Mouse (Mus musculus): ENCODE results near the gene Sdhd.
"Not testable (repeated sequence)": the region's sequence is repeated elsewhere in the genome, so short reads cannot be mapped to it uniquely, and the experiment has no call there.

Sdhd gene

DNA sequence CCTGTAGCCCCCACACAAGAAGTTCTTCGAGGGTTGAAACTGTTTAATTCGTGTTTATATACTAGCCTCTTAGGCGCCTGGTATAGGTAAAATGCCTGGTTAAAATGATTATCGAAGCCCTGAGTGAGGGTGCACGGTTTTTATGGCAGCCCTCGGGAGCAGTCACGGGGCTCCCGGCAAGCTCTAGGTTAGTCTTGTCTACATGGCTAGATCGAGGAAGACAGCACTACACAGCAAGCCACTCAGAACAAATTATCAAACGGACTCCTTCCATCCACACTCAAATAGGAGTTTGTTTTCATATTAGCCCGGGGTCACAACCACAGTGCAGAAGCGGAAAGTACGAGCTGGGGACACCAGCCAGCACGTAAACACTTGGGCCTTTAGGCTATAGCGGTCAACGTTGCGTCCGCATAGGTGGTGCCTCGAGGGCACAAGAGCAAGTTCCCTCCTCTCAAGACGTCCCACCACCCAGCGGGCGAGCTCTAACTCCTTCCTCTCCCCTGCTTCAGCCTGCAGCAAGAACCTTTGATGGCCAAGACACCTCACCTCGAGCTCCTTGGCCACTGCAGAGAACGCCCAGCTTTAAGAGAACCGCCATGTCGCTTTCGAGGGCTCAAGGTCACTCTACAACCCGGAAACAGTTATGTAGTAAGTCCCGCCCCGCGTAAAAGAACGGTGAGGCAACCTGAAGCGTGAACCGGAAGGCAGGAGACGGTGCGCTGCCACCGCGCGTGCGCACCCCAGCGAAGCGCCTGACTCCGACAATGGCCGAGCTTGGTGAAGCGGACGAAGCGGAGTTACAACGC is at the start of gene Sdhd, which contains the start of gene Timm8b:
Sdhd (minus strand) TSS at position 624 of the 809 bp plus-strand sequence.
Timm8b (plus strand) TSS at position 722 of the 809 bp plus-strand sequence.
- peak; percentile 96 for DNase-seq (ENCODE audit: low read depth, low spot score)

DNA sequence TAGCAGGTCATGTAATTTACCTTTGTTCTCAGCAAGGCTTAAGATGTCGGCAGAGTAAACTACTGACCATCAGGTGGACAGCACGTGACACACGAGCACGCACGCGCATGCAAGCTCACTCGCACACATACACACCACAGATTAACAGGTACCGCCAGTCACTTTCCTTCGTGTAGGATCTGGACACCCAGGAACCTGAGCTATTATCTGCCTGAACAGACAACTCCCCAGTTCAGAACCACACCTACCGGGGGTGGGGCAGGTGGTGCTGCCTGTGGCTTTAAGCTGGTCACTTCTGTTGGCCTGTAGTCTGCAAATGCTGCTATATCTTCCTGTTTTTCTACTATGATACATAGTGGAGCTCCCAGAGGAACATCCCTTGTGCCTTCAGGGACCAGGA is 46.9 kb upstream of the Sdhd start:
- DNase-seq (ENCODE audit: low read depth, low spot score) = no peak

DNA sequence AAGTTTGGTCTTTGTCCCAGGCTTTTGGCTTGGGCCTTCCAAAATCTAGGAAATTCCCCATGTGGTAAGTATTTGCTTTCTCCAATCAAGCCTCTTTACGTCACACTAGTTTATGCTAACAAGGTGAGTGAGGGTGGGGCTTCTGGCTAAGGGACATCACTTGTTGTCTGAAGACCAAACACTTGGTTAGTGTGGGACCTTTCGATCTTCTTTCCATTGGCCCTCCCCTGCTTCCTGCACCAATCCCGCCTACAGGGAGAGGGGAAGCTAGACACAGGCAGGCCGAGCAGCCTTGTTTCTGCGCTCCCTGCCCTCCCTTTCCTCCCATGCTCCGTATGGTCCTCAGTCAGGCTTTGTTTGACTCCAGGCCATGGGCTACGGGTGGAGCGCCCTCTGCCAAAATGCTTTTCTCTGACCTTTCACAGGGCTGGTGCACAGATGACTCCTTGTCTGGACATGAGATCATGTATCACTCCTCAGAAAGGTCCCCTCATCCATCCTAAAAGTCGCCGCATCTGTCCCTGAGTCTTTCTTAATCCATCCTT is 43.3 kb upstream of the Sdhd start:
- DNase-seq (ENCODE audit: low read depth, low spot score) = no peak

DNA sequence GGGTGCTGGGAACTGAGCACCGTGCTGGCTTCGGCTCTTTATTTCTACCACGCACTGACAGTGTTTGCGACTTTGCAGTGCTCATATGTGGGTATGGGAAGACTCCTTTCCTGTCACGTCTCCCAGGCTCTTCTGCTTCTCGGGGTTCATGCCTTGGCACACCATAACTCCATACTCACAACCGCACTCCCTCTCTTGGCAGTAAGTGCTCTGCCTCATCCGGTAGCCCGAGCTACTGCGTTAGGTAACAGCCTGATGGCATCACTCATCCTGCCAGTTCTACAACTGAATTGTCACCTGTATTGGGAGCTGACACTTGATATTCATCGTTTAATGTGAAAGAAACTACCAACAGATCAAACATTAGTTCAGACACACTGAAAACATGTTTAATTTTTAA is 30.7 kb upstream of the Sdhd start:
- no peak for DNase-seq (ENCODE audit: low read depth, low spot score)

DNA sequence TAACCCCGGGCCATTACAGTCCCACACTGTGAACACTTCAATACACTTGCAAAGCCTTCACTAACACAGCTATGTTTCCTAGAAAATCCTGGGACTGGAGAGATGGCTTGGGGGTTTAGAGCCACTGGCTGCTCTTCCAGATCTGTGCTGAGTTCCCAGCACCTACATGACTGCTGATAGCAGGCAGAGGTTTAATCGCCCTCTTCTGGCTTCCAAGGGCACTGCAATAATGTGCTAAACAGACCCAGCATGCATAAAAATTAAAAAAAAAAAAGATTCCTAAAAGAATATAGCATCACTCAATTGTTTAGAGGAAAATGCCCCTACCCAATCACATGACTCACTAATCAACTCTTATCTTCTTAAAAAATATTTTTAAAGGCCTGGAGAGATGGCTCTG is 29.4 kb upstream of the Sdhd start:
- DNase-seq (ENCODE audit: low read depth, low spot score) = peak; percentile 71

DNA sequence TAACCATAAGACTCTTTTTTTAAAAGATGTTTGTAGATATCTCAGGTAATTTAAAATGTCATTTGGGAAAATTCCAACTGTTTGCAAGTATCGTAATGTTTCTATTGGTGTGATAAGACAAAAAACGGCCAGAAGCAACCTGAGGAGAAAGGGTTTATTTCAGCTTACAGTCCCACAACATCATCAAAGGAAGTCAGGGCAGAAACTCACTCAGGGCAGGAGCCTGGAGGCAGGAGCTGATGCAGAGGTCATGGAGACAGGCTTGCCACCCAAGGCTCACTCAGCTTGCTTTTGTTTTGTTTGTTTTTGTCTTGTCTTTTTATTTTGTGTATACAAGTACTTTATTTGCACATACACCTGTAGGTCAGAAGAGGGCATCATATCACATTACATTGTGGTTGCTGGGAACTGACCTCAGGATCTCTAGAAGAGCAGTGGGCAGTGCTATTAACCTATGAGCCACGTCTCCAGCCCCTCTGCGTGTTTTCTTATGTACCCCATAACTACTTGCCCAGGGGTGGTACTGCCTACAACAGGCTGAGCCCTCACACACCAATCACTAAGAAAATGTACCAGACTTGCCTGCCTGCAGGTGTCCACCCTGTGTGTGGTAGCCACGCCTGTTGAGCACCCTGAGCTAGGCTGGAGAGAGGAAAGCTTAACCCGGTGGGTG is 28.5 kb upstream of the Sdhd start:
- DNase-seq (ENCODE audit: low read depth, low spot score) = no peak

DNA sequence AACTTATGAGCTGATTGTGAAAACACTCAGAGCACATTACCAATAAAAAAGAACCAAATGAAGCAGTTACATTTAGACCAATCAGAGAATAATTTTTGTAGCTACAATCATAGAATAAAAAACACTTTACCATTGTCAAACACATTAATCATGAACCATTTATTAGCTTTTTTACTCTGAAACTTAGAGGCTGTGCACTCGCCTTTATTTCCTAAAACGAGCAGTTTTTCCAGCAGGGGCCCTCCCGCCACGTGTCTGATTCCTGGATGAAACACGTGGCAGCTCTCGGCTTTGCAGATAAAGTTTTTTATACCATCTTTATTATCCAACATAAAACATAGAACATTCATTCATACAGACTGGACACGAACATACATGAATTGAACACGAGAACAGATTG is 27.3 kb upstream of the Sdhd start:
- not testable (repeated sequence) for DNase-seq (ENCODE audit: low read depth, low spot score)

DNA sequence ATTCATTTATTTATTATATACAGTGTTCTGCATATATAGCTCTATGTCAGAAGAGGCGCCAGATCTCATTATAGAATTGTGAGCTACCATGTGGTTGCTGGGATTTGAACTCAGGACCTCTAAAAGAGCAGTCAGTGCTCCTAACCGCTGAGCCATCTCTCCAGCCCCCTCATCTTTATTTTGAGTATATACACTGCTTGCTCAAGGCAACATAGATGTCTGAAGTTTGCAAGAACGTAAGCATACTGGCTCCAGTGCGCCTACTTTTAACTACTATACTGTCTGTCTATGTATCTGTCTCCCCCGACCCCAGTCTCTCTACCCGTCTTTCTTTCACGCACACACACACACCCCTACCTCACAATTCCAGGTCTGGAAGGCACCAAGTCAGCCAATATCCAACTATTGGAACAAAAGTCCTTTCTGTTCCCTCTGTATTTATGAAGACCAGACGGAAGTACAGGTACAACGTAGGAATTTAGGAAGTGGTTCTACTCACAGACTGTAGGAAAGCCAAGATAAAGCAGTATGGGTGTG is 14.2 kb upstream of the Sdhd start:
- DNase-seq (ENCODE audit: low read depth, low spot score) = no peak

DNA sequence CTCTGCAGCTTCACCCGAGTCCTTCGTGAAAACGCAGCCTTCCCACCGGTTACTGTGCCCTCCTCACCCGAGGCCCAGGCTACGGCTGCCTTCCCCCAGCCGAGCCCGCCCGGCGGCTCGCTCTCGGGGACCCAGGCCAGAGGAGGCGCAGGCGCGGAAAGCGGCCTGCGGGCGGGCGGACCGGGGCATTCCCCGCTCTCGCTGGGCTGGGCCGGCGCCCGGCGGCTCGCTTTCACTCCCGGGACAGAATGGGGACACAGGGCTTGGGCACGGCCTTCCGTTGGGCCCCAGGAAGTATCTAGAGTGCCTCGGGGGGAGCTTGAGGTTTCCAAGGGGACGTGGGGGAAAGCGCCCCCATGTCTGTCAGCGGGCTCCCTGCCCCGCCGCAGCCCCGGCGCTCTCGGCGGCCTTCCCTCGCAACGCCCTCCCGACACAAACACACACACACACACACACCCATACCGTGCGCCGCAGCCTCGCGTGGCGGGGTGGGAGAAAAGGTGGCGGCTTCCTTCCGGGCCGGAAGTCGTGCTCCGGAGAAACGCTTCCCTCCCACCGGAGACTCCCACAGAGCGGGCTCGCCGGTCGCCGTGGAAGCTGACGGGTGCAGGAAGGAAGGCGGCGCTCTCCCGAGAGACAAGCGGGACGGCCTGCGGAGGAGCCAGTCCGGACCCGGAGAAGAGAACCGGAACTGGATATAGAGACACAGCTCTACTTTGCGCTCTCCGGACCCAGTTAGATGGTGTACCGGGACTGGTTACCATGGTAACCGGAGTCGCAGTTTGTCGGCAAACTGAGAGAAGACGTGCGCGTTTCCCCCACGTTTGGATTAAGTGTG is 13.4 kb upstream of the Sdhd start, which contains the start of the genes Pih1d2 and Nkapd1:
Pih1d2 (plus strand) TSS at position 556 of the 838 bp plus-strand sequence.
Nkapd1 (minus strand) TSS at position 699 of the 838 bp plus-strand sequence.
- DNase-seq (ENCODE audit: low read depth, low spot score) = peak; percentile 94

DNA sequence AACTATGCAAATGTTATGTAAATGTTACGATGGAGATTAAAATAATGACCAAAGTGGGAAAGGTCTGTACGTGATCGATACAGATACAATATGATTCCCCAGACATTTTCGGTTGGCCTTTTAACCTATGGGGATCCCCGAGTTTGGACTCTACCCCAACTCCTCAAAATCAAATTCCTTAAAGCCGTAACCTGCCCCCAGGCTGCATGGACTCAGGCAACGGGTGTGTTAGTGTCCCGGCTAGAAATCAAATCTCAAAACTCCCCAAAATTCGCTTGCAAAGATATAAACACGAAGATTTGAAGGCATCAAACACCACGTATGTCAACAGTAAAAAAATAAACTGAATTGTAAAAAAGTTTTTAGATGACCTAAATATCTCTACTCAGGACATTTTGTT is 12.5 kb upstream of the Sdhd start:
- no peak for DNase-seq (ENCODE audit: low read depth, low spot score)

DNA sequence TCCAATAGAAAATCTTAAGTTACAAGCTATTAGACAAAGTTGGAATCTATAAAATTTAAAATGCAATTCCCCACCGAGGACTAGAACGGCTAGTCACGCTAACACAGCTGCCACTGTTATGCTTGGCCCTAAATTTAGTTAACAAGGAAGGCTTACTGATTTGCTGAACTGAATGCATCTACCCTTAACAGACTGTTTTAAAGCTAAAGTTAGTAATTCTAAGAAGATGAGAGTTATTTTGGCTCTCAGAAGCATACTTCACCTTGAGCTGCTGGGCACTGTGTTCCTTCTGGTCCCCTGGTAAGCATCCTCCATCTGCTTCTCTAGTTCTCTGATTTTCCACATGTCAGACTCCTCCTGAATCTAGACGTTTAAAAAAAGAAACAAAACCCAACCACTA is 8.5 kb upstream of the Sdhd start:
- DNase-seq (ENCODE audit: low read depth, low spot score) = no peak

DNA sequence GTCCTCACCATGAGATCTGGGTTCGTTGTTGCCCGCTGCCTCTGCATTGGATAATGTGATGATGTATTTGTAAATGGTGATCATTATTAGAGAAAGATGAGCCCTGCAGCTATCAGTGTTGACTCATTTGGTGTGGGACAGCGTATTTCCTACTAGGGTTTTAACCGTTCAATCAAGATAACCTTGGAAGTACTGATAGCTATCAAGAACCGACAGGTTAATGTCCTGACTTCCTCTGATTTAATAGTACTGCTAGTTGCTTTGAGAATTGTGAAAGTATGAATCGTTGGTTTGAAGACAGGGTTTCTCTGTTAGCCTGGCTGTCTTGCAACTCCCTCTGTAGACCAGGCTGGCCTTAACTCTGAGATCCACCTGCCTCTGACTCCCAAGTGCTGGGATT is 726 bp upstream of the Sdhd start:
- peak; percentile 19 for DNase-seq (ENCODE audit: low read depth, low spot score)

DNA sequence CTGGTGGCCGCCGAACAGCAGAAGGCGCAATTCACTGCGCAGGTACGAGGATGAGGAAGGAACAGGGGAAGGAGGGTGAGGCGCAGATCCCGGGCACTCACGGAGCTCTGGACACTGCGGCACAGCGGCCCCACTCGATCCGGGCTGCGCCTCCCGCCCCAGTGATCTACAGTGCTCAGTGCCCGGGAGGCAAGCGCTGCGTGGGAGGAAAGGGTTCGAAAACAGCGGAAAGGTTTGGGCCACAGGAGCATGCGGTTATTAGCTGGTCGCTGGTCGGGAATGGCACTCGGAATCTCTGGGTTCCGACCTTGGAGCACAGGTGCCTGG is 349 bp upstream of the Sdhd start:
- no peak for DNase-seq (ENCODE audit: low read depth, low spot score)

DNA sequence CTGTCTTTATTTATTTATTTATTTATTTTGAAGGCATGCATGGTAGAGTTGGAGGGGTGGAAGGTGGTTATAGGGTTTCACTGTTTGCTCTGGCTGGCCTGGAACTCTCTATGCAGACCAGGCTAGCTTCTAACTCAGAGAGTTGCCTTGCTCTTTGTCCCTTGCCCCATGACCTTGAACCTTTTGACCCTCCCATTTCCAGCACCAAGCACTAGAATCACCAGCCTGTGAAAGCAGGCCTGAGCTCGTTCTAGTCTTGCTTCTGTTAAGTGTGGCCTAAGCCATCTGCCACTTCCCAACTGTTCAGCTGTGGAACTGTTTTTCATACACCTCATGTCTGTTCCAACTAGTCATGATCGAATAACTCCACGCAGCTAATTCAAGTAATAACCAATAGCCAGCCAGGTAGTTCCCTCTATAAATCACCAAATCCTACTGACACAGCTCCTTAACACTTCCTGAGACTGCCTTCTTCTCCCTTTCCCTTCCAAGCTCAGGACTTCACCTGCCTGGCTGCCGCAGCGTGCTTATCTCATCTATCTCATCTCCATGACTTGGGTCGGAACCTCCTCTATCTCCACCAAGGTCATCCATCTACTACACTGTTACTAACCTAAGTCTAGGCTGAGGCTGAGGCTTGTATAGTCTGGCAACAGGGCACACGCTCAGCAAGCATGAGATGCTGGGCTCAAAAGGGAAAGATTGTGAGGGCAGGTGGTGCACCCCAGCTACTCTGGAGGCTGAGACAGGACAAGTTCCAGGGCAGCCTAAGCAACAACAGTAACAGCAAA is 1.4 kb downstream of the Sdhd start:
- DNase-seq (ENCODE audit: low read depth, low spot score) = no peak

DNA sequence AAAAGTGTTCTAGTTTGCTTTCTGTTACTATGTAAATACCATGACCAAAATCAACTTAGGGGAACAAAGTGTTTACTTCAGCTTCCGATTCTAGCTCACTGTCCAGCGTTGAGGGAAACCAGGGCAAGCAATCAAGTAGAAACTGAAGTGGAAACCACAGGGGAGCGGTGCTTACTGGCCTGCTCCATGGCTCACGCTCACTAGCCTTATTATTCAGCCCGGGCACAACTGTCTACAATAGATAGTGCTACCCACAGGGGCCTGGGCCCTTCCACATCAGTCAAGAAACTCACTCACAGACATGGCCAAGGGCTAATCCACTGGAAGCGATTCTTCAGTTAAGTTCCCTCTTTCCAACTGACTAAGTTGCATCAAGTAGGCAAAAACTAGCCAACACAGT is 2.1 kb downstream of the Sdhd start:
- DNase-seq (ENCODE audit: low read depth, low spot score) = no peak

DNA sequence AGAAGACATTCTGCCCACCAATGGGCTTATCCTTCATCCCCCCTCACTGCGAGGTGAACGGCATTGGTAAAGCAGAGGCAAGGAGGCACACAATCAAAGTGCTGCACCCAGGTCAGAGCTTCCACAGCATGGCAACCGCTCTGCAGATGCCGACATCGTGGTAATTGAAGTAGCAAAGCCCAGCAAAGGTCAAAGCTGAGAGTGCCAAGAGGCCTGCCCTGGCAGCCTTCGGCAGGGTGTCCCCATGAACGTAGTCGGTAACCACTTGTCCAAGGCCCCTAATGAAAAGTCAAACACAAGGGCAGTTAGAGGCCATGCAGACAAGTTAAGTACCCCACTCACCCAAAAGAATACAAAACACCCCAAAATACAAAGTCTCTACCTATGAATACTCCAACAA is 6.6 kb downstream of the Sdhd start:
- DNase-seq (ENCODE audit: low read depth, low spot score) = no peak

DNA sequence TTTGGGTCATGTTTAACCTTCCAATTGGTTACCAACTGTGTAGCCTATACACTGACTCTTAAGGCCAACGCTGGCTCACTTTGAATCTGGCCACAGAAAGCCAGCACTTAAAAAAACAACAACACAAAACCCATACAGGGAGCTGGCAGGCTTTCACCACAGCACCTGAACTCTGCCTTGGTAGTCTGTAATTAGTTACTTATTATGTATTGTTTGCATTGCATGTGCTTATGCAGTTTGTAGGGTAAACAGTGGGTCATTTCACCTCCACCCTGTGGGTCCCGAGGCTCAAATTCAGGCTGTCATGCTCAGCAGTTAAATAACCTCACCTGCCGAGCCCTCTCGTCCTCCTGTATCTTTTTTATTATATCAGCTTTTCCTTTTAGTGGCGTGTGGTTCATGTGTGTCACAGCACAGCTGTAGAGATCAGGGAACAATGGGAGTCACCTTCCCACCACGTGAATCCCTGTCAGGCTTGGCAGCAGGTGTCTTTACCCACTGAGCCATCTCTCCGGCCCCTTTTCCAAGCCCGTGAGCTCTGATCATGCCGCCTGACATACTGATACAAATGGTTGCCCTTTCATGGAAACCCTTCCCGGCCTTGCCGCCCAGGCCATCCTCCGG is 8.7 kb downstream of the Sdhd start:
- no peak for DNase-seq (ENCODE audit: low read depth, low spot score)

DNA sequence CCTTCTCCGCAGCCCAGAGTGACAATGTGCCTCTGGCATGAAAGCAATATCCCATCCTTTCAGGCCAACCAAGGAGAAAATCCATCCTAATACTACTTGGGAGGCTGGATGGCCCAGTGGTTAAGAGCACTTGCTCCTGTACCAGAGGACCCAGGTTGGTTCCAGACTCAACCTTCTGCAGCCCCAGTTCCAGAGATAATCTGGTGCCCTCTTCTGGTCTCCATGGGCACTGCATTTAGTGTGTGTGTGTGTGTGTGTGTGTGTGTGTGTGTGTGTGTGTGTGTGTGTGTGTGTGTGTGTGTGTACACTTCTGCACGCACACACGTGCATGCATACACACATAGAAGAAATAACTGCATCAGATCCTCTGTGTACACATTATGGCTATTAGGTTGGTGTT is 10.1 kb downstream of the Sdhd start:
- peak; percentile 60 for DNase-seq (ENCODE audit: low read depth, low spot score)

DNA sequence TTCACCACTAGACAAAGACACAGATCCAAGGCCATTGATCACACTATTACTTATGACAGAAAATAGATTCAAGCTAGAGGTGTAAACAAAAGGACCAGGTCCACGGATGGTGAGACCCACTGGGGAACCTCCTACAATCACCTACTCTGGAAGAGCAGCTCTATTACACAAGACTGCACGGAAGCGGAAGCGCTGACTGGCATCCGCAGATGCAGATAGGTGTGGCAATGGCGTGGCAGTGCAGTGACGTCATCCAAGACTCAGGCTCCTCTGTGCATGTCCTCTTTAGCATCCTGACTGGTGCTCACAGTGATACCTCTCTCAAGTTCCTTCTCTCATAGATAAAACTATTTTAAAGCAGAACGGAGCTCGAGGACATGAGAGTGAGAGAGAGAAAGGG is 10.7 kb downstream of the Sdhd start:
- no peak for DNase-seq (ENCODE audit: low read depth, low spot score)

DNA sequence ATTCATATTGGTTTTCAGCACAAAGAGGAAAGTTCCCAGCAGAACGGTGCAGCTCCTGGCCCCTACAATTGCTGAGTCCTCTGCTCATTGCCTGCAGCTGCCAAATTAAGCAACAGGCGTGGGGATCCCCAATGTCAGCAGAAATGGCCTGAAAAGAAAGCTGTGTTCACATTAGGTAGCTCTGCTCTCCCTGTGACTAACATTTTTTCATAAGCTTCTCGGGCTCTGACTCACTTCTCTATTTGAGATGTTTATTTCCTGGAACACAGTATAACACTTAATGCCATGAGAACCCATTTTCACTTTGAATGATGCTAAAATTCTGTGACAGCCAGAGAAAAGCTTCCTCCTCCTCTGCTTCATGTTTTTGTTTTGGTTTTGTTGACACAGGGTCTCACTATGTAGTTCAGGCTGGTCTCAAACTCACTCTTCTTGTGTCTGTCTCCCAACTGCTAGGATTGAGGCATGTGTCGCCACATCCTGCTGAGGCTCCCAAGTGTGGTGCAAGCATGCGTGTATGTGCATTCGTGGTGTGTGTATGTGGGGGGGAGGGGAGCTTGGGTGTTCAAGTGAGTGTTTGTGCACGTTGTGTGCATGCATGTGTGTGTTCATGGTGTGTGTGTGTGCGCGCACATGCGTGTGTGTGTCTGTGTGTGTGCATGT is 12.6 kb downstream of the Sdhd start:
- peak; percentile 77 for DNase-seq (ENCODE audit: low read depth, low spot score)
